Mouse (Mus musculus): Measurements from ENCODE around the gene Vmn1r20. TPM values are rescaled to one million over a fixed set of nuclear protein-coding genes. Genes with fewer than 3 reads are reported as not detected.
A peak's percentile ranks its signal among the peaks of the same experiment; 100 is the strongest.
"Not testable (repeated sequence)": the region's sequence is repeated elsewhere in the genome, so short reads cannot be mapped to it uniquely, and the experiment has no call there.

Vmn1r20 gene
- total RNA-seq (2014; rRNA removed), result not detected in 2 replicates
- polyA plus RNA-seq (2015; fragmentation: Nextera tagmentation; extraction: Ambion mirVana), result not detected in 2 replicates

DNA sequence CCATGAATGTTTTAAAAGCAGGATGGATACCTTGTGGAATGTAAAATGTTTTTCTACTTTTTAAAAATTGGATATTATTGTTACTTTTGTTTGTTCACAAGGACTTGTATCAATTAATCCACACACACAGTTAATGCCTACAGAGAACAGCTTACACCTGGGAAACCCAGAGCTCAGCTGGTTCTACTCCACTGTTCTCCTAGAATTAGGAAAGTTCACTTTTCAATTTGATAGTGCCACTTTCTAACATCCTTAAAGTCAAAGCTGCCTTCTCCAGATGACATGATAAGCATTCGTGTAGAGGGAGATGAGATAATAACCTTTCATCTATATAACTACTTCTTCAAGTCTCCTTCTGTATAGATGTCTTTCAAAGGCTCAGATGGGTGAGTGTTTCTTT is at the start of gene Vmn1r20:
Vmn1r20 (plus strand) TSS at position 301 of the 400 bp plus-strand sequence.
- no peak within 1 kb of the TSS for H3K4me2 ChIP-seq (ENCODE audit: low read depth, low read length, poor library complexity, severe bottlenecking)

DNA sequence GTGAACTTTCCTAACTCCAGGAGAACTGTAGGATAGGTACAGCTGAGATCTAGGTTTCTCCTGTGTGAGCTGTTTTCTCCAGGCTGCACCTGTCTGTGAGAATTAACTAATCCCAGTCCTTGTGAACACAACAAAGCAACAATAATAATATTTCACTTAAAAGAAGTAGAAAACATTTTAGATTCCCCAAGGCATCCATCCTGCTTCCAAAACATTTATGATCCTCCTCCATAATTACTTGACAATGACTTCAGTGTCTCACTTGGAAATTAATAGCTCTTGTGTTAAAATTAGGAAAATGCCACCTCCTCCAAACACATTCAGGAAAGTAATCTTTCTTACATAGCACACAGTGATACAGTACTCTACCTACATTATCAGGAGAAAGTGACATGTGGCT is 33.0 kb upstream of the Vmn1r20 start, which contains the start of gene Vmn1r18:
Vmn1r18 (minus strand) TSS at position 101 of the 400 bp plus-strand sequence.
- Histone ChIP-seq H3K4me2 (ENCODE audit: low read depth, low read length, poor library complexity, severe bottlenecking) (no peak within 1 kb of the TSS), H3K9ac (replicated peaks; ENCODE audit: low read length, poor library complexity, severe bottlenecking) (no peak within 1 kb of the TSS), H3K27ac (ENCODE audit: low read depth, low read length) (no peak within 1 kb of the TSS), H3K36me3 (ENCODE audit: insufficient read depth, low read length) (no peaks in the 10 kb centered on the region), H3K9me3 (ENCODE audit: low read length) (no peaks in the 10 kb centered on the region), H3K4me3 (ENCODE audit: low read depth, low read length) (no peak within 1 kb of the TSS), H3K27me3 (ENCODE audit: insufficient read depth, low read length) (no peaks in the 10 kb centered on the region), H3K4me1 (ENCODE audit: insufficient read depth, low read length) (no peaks in the 10 kb centered on the region)
- no peak for DNase-seq (ENCODE audit: low spot score)
- ATAC-seq (ENCODE audit: low FRiP score), result no peak
- no peak for TF ChIP-seq CTCF (IDR thresholded peaks at IDR 0.05)

More for the DNA sequence above, at the start of gene Vmn1r20:
- Histone ChIP-seq H3K9ac (replicated peaks; ENCODE audit: low read length, poor library complexity, severe bottlenecking) (no peak within 1 kb of the TSS), H3K36me3 (ENCODE audit: insufficient read depth, low read length) (no peaks in the 10 kb centered on the region), H3K4me1 (ENCODE audit: insufficient read depth, low read length) (no peaks in the 10 kb centered on the region), H3K4me3 (ENCODE audit: low read depth, low read length) (no peak within 1 kb of the TSS), H3K27me3 (ENCODE audit: insufficient read depth, low read length) (no peaks in the 10 kb centered on the region), H3K9me3 (ENCODE audit: low read length) (no peaks in the 10 kb centered on the region), H3K27ac (ENCODE audit: low read depth, low read length) (no peak within 1 kb of the TSS)
- WGBS, result 71% methylated on average over 1 of the region's 1 CpGs
- DNase-seq (ENCODE audit: low spot score) (no peak), ATAC-seq (ENCODE audit: low FRiP score) (no peak)
- TF ChIP-seq CTCF (IDR thresholded peaks at IDR 0.05), result no peak

DNA sequence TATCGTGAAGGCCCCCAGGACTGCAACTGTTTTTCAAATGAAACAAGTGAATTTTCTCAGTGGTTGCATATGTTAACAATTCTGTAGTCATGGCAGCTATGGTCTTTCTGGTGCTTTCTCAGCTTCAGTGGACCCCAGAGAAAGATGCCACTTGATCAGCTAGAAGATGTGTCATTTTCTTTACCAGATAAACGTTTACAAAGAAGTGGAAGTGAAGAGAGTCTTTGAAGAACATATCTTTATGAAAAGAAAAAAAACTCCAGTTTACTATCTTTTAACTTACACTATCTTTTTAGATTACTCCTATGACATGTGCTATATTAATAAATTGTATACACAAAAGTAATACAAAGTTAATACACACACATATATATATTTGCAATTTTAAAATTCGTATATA is 25.2 kb upstream of the Vmn1r20 start, which contains the start of gene Vmn1r19:
Vmn1r19 (plus strand) TSS at position 301 of the 400 bp plus-strand sequence.
- not testable (repeated sequence) for ATAC-seq (ENCODE audit: low FRiP score); H3K9me3 ChIP-seq (ENCODE audit: low read length); H3K27me3 ChIP-seq (ENCODE audit: insufficient read depth, low read length); H3K4me1 ChIP-seq (ENCODE audit: insufficient read depth, low read length); H3K36me3 ChIP-seq (ENCODE audit: insufficient read depth, low read length); H3K4me2 ChIP-seq (ENCODE audit: low read depth, low read length, poor library complexity, severe bottlenecking); H3K27ac ChIP-seq (ENCODE audit: low read depth, low read length); DNase-seq (ENCODE audit: low spot score); H3K4me3 ChIP-seq (ENCODE audit: low read depth, low read length); H3K9ac ChIP-seq (replicated peaks; ENCODE audit: low read length, poor library complexity, severe bottlenecking)
- WGBS, result 67% methylated on average over 3 of the region's 3 CpGs

DNA sequence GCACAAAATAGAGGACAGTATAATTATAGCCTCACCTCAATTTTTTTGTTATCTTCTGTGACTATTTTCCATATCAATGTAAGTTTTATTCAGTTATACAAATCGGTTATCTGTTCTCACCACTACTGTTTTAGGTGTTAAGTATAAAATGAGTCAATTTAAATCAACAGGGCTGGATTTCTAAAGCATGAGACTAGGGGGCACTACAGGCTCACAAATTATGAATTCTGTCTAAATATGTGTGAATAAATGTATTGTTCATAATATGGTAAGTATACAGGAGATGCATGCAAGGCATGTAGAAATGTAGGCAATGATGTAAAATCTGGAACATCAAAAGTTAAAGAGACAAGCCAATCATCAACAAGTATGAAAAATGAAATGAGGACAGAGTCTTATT is 2.5 kb downstream of the Vmn1r20 start:
- H3K27ac ChIP-seq (ENCODE audit: low read depth, low read length), result no peak overlapping the region
- 81% methylated on average over 1 of the region's 1 CpGs for WGBS
- H3K9me3 ChIP-seq (ENCODE audit: low read length), result no peaks in the 10 kb centered on the region
- no peaks in the 10 kb centered on the region for H3K27me3 ChIP-seq (ENCODE audit: insufficient read depth, low read length)
- no peak overlapping the region for H3K4me2 ChIP-seq (ENCODE audit: low read depth, low read length, poor library complexity, severe bottlenecking)
- no peak overlapping the region for H3K9ac ChIP-seq (replicated peaks; ENCODE audit: low read length, poor library complexity, severe bottlenecking)
- ATAC-seq (ENCODE audit: low FRiP score), result no peak
- H3K36me3 ChIP-seq (ENCODE audit: insufficient read depth, low read length), result no peaks in the 10 kb centered on the region
- no peaks in the 10 kb centered on the region for H3K4me1 ChIP-seq (ENCODE audit: insufficient read depth, low read length)
- peak; percentile 10 for DNase-seq (ENCODE audit: low spot score)
- TF ChIP-seq CTCF (IDR thresholded peaks at IDR 0.05), result peak; percentile 46
- H3K4me3 ChIP-seq (ENCODE audit: low read depth, low read length), result no peak overlapping the region

DNA sequence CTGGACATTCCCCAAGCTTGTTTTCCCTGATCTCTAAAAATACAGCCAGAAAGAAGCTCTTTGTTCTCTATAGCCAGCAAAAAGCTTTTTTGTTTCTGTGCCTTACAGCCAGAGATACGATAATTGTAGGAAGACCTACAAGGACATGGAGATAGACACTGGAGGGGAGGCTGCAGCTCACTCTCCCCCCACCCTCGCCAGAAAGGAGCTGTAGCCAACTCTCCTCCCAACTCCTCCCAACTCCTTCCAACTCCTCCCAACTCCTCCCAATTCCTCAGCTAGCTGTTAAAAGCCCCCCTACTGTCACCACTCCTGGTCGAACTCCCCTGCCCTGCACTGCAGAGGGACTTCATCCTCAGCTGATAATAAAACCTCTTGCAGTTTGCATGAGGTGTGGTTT is 39.4 kb downstream of the Vmn1r20 start:
- H3K9ac ChIP-seq (replicated peaks; ENCODE audit: low read length, poor library complexity, severe bottlenecking); H3K27me3 ChIP-seq (ENCODE audit: insufficient read depth, low read length); H3K36me3 ChIP-seq (ENCODE audit: insufficient read depth, low read length); H3K4me3 ChIP-seq (ENCODE audit: low read depth, low read length); H3K4me1 ChIP-seq (ENCODE audit: insufficient read depth, low read length); ATAC-seq (ENCODE audit: low FRiP score); H3K9me3 ChIP-seq (ENCODE audit: low read length); H3K27ac ChIP-seq (ENCODE audit: low read depth, low read length); H3K4me2 ChIP-seq (ENCODE audit: low read depth, low read length, poor library complexity, severe bottlenecking); DNase-seq (ENCODE audit: low spot score): not testable (repeated sequence)
- 22% methylated on average over 3 of the region's 3 CpGs for WGBS

Other genes starting within 250 kb of the Vmn1r20 start
- not detected in 2 replicates for gene Vmn1r13, start 225.6 kb upstream of the Vmn1r20 start, total RNA-seq (2014; rRNA removed)
- not detected in 2 replicates for gene Vmn1r13, start 225.6 kb upstream of the Vmn1r20 start, polyA plus RNA-seq (2015; fragmentation: Nextera tagmentation; extraction: Ambion mirVana)
- gene Vmn1r14, start 197.2 kb upstream of the Vmn1r20 start, total RNA-seq (2014; rRNA removed), result not detected in 2 replicates
- not detected in 2 replicates for gene Vmn1r14, start 197.2 kb upstream of the Vmn1r20 start, polyA plus RNA-seq (2015; fragmentation: Nextera tagmentation; extraction: Ambion mirVana)
- not detected in 2 replicates for gene Vmn1r15, start 171.0 kb upstream of the Vmn1r20 start, total RNA-seq (2014; rRNA removed)
- gene Vmn1r15, start 171.0 kb upstream of the Vmn1r20 start, polyA plus RNA-seq (2015; fragmentation: Nextera tagmentation; extraction: Ambion mirVana), result not detected in 2 replicates
- not detected in 2 replicates for gene Vmn1r16, start 99.4 kb upstream of the Vmn1r20 start, total RNA-seq (2014; rRNA removed)
- not detected in 2 replicates for gene Vmn1r16, start 99.4 kb upstream of the Vmn1r20 start, polyA plus RNA-seq (2015; fragmentation: Nextera tagmentation; extraction: Ambion mirVana)
- gene Vmn1r17, start 65.2 kb upstream of the Vmn1r20 start, total RNA-seq (2014; rRNA removed), result not detected in 2 replicates
- gene Vmn1r17, start 65.2 kb upstream of the Vmn1r20 start, polyA plus RNA-seq (2015; fragmentation: Nextera tagmentation; extraction: Ambion mirVana), result not detected in 2 replicates
- gene Vmn1r18, start 33.1 kb upstream of the Vmn1r20 start, total RNA-seq (2014; rRNA removed), result not detected in 2 replicates
- not detected in 2 replicates for gene Vmn1r18, start 33.1 kb upstream of the Vmn1r20 start, polyA plus RNA-seq (2015; fragmentation: Nextera tagmentation; extraction: Ambion mirVana)
- gene Vmn1r19, start 25.1 kb upstream of the Vmn1r20 start, total RNA-seq (2014; rRNA removed), result not detected in 2 replicates
- not detected in 2 replicates for gene Vmn1r19, start 25.1 kb upstream of the Vmn1r20 start, polyA plus RNA-seq (2015; fragmentation: Nextera tagmentation; extraction: Ambion mirVana)
- gene Ppm1k, start 106.5 kb downstream of the Vmn1r20 start, total RNA-seq (2014; rRNA removed), result 17.7 and 17.9 TPM in 2 replicates
- gene Ppm1k, start 106.5 kb downstream of the Vmn1r20 start, polyA plus RNA-seq (2015; fragmentation: Nextera tagmentation; extraction: Ambion mirVana), result 6.5 and 7.0 TPM in 2 replicates
- 1.0 and 1.9 TPM in 2 replicates for gene Herc6, start 152.1 kb downstream of the Vmn1r20 start, total RNA-seq (2014; rRNA removed)
- gene Herc6, start 152.1 kb downstream of the Vmn1r20 start, polyA plus RNA-seq (2015; fragmentation: Nextera tagmentation; extraction: Ambion mirVana), result 1.2 TPM in 2 replicates

Measured in midbrain, postnatal 0 days (tissue).